Mouse (Mus musculus) left cerebral cortex, postnatal 25 days (tissue): ENCODE results near the gene Adprm. TPM values are rescaled to one million over a fixed set of nuclear protein-coding genes. Genes with fewer than 3 reads are reported as not detected.
"Not testable (repeated sequence)": the region's sequence is repeated elsewhere in the genome, so short reads cannot be mapped to it uniquely, and the experiment has no call there.

Experiments used
- DNase-seq, 2 experiments: peaks; one replicate each; pipeline ENCODE4 v3.0.0; 2022; ENCODE audit warnings: low spot score in 2 of 2, mixed read lengths in 1 of 2
- intact Hi-C: fragments of 180-260 bp; cut with DNase I; formaldehyde crosslinking; loops from one replicate; pipeline ENCODE4 v1.15.1; 2025
- total RNA-seq, 2 experiments: library from RNA; stranded (reverse); gene quantifications; 2 replicates each; pipeline ENCODE4 v1.2.3; 2021

Adprm gene
- total RNA-seq, 2 experiments from 2014 or later = 25.6 to 26.6 TPM

DNA sequence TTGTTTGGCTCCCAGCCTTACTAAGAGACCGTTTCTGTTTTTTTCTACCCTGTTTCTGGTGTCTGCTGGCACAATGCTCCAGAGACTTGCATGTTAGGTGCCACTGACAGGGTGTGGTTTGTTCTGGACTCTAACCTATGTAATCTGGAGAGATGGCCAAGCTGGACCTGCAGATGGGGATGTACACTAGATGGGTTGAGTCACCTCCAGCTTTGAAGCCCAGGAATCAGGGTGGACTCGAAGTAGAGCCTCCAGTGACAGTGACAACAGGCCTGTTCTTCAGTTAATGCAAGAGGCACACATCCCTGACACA lies 20.8 kb downstream of the Adprm start:
- intact Hi-C loops = no loop called here
- no peak for DNase-seq

DNA sequence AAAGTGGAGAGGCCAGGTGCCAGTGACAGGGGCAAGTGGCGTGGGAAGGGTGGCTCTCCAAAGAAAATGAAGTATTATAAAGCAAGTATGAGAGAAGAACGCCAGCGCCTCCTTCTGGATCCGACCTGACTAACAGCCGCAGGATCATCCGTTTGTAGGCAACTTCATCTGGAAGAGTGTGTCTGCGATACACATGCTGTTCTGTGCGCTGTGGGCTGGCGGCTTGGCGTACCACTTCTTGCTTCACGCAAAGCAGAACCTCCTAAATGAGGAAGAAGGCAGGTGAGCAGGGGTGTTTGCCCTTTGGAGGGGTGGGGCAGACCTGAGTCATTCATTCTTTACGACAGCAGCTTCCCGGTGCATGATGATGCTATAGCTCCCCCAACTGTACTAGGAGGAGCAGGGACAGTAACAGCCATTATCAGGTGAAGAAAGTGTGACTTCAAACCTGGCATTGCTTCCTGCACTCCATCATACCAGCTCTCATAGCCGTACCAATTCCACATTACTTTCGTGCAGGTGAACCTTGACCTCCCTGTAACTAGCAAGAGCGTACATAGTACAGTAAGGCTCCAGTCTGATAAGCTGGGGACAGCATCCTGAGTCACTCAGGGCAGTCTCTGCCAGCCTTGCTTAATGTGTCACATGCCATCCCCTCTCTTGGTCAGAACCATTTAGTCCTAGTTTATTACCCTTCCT lies 21.3 kb downstream of the Adprm start:
- no peak for DNase-seq
- intact Hi-C loops = no loop called here

GRCm38 (mm10) chr11:67024867-67025477 lies 27.4 kb downstream of the Adprm start, which contains the start of gene Tmem220:
Tmem220 (plus strand) TSS chr11:67025154.
- peak; percentile 74 to 90 for DNase-seq
- intact Hi-C loops = loop anchor here (1.0 to 10.0 kb wide), 3 partner anchors 60 to 320 kb away; no protein-coding TSS in a partner anchor

- intact Hi-C loops = loop anchor here (2.0 to 10.0 kb wide), 2 partner anchors 77 to 321 kb away; no protein-coding TSS in a partner anchor
- no peak for DNase-seq
Observed at GRCm38 (mm10) chr11:67023802-67024340, 28.5 kb downstream of the Adprm start.

GRCm38 (mm10) chr11:67023191-67023590 lies 29.2 kb downstream of the Adprm start:
- intact Hi-C loops = loop anchor here (10.0 kb wide), 1 partner anchor 322 kb away; no protein-coding TSS in a partner anchor
- not testable (repeated sequence) for DNase-seq

DNA sequence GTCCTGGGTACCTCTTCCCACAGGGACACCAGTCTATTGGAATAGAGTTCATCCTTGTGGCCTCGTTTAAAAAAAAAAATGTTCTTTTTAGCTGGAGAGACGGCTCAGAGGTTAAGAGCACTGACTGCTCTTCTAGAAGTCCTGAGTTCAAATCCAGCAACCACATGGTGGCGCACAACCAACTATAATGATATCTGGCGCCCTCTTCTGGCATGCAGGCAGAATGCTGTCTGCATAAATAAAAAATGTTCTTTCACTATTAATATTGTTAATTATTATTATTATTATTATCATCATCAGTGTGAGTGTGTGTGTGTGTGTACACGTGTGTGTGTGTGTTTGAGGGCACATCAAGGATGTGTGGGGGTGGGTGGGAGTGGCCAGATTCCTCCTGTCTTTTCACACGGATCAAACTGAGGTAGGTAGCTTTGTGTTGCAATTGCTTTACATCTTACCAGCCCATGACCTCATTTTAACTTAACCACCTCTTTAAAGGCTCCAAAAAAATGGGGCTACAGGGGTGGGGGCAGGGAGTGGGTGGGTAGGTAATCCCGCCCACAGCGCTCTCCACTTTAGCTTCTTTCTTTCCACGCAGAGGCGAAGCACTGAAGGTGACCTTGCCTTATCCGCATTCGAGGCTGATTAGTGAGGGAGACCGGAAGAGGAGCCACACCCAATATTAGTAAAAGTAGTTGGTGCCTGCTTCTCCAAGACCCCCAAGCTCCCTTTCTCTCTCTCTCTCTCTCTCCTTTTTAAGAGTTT lies 29.9 kb downstream of the Adprm start:
- intact Hi-C loops = loop anchor here (10.0 kb wide), 1 partner anchor 322 kb away; no protein-coding TSS in a partner anchor
- no peak for DNase-seq

GRCm38 (mm10) chr11:67020948-67021347 lies 31.4 kb downstream of the Adprm start:
- intact Hi-C loops = loop anchor here (1.0 to 10.0 kb wide), 3 partner anchors 36 to 324 kb away; no protein-coding TSS in a partner anchor
- peak; percentile 37 to 58 for DNase-seq

DNA sequence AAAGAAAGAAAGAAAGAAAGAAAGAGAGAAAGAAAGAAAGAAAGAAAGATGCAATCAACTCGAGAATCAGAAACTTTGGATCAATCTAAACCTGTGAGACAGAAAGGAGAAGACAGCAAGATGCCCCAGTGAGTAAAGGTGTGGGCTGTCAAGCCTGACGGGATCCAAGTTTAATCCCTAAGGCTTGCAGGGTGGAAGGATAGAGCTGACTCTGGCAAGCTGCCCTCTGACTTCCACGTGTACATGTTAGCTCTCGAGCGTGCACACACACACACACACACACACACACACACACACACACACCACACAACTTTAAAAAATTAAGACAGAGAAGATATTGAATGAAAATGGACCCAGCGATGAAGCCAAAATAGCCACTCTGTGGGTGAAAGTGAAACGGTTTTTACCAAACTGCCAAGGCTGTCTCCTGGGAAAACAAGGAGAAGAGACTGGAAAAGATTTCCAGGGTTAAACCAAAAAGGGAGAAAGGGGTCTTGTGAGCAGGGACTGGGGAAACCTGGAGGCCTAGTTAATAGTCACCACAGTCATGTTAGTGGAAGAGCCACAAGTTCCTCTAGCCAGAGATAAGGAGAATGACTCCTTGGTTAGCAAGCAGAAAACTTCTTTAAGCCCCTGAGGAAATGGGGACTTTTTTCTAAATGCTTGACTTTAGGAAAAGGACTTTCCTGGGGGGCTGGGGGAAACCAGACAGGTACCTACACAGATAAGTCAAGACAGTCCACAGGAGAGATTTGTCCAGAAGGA lies 32.5 kb downstream of the Adprm start:
- DNase-seq = no peak
- intact Hi-C loops = loop anchor here (2.0 to 10.0 kb wide), 2 partner anchors 35 to 325 kb away; no protein-coding TSS in a partner anchor

DNA sequence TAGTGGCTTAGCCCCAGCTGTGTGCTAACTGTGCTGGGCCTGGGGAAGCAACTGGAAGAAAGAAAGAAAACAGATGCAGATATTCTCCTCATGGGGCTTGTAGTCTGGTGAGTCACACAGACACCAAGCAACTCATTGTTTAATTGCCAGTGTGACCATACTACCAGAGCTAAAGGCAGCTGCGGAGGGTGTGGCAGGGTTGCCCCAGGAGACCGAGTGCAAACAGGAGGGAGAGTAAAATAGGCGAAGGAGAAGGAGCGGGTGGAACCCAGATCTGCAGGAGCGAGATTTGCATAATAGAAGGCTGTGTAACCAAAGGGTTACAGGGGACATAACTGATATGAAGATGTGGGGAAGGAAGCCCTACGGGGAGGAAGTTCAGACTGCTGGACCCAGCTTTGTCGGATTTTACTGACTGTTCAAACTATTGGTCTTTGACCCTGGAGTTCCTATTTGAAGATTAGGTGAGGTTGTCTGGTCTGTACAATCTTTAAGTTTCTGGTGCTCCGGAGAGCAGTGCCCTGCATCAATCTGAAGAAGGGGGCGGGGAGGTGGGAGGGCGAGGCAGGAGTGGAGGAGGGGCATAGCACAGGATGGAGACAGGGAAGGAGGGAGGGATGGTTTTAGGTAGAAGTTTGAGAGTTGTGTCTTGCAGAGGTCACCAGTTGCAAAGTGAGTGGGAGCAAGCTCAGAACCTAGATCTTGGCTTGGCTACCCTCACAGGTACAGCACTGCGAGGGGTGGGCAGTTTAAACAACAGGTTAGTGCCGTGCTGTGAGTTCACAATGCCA lies 34.4 kb downstream of the Adprm start:
- intact Hi-C loops = no loop called here
- DNase-seq = no peak

- intact Hi-C loops = no loop called here
- DNase-seq = no peak
Observed at GRCm38 (mm10) chr11:67011635-67012034, 40.8 kb downstream of the Adprm start.

DNA sequence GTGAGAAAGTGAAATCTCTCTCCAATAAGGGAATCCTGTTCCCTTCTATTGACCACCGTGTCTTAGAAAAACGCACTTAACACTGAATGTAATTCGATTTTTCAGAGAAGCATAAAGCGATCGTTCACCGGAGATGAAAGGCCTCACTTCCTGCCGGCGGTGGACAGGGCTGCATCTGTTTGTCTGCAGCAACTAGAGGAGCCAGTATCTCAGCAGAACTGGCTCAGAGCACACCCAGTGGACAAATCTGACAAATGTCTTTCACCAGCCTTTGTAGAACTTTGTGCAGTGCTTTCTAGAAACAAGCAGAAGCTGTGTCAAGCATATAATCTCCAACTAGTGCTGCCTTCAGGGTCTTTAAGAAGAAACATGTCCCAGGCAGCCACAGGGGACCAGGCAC lies 42.0 kb downstream of the Adprm start:
- intact Hi-C loops = no loop called here
- DNase-seq = peak in 1 of 2 experiments; percentile 30

DNA sequence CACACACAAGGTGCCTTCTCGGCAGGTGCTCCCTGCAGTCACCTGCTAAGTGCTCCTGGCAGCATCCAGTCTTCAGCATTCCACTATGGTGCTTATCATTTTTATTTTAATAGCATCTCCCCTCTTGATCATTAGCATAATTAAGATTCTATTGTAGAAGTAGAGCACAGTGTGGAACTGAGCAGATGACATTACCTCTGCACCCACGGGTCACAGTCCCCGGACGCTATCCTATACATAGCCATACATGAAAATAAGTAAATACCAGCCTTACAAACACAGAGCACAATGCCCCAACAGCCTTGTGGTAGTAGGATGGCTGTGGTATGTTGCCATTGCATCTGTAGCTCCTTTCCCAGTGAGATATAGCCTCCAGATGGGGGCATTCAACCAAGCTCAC lies 43.9 kb downstream of the Adprm start:
- intact Hi-C loops = no loop called here
- DNase-seq = no peak

- intact Hi-C loops = no loop called here
- DNase-seq = no peak
Observed at GRCm38 (mm10) chr11:67007961-67008360, 44.4 kb downstream of the Adprm start.

DNA sequence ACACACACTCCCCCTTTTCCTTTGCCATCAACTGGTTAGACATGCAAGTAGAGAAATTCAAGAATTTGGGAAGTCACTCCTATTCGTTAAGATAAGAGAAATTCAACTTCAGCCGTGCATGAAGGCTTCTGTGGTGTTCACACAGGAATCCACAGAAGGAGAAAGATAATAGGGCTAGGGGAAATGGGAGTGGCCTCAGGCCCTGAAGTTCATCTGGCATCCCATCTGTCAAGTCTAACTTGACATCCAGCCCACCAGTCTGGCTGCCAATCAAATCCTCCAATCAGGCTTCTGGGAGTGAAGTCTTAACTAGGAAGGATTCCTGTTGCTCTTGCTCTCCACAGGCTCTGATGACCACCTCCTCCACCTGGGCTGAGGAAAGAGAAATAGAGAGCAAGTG lies 49.5 kb downstream of the Adprm start:
- intact Hi-C loops = no loop called here
- no peak for DNase-seq

- intact Hi-C loops = no loop called here
Observed at GRCm38 (mm10) chr11:67001717-67002116, 50.7 kb downstream of the Adprm start.

GRCm38 (mm10) chr11:67000671-67001070 lies 51.7 kb downstream of the Adprm start:
- intact Hi-C loops = no loop called here
- no peak for DNase-seq

More at GRCm38 (mm10) chr11:67001717-67002116, 50.7 kb downstream of the Adprm start:
- DNase-seq = no peak

GRCm38 (mm10) chr11:66998467-66999403 lies 53.7 kb downstream of the Adprm start:
- peak in 1 of 2 experiments; percentile 68 for DNase-seq
- intact Hi-C loops = no loop called here
